Mouse (Mus musculus) kidney, postnatal 0 days (tissue): ENCODE measurements around the gene Gm49373. TPM values are rescaled to one million over a fixed set of nuclear protein-coding genes. Genes with fewer than 3 reads are reported as not detected.

ENCODE experiments used
- ATAC-seq: fragments of 200-750 bp; cut with Nextera tagmentation; replicated peaks from 2 replicates; pipeline ENCODE4 v1.8.0; 2017; ENCODE audit warnings: low read depth, moderate number of reproducible peaks, moderate TSS enrichment, moderate library complexity; ENCODE audit not compliant: low FRiP score
- DNase-seq: peaks from one replicate; pipeline ENCODE4 v3.0.0-alpha.2; 2016; ENCODE audit warnings: low spot score
- H3K27ac ChIP-seq: fragments of 300-500 bp; sonication (generic); 2 replicates; pipeline ENCODE4 v1.5.1; 2014; ENCODE audit warnings: mild to moderate bottlenecking
- H3K27me3 ChIP-seq: fragments of 300-500 bp; sonication (generic); 2 replicates; pipeline ENCODE4 v1.6.1; 2014; ENCODE audit warnings: low read length, mixed read lengths; ENCODE audit not compliant: insufficient read depth
- H3K36me3 ChIP-seq: fragments of 300-500 bp; sonication (generic); 2 replicates; pipeline ENCODE4 v1.6.1; 2014; ENCODE audit warnings: low read length, mixed read lengths; ENCODE audit not compliant: insufficient read depth
- H3K4me1 ChIP-seq: fragments of 300-500 bp; sonication (generic); replicated peaks from 2 replicates; pipeline ENCODE4 v1.6.1; 2014; ENCODE audit warnings: antibody characterized with exemption, low read length, mixed read lengths; ENCODE audit not compliant: insufficient read depth
- H3K4me2 ChIP-seq: fragments of 300-500 bp; sonication (generic); 2 replicates; pipeline ENCODE4 v1.6.1; 2014; ENCODE audit warnings: mild to moderate bottlenecking, low read length, moderate library complexity, mixed read lengths
- H3K4me3 ChIP-seq: fragments of 300-500 bp; sonication (generic); replicated peaks from 2 replicates; pipeline ENCODE4 v1.5.1; 2014; ENCODE audit warnings: low read depth, low read length
- H3K9ac ChIP-seq: fragments of 300-500 bp; sonication (generic); 2 replicates; pipeline ENCODE4 v1.6.1; 2014; ENCODE audit warnings: low read depth, low read length
- H3K9me3 ChIP-seq: fragments of 300-500 bp; sonication (generic); replicated peaks from 2 replicates; pipeline ENCODE4 v1.6.1; 2016; ENCODE audit warnings: low read length, inconsistent platforms, mixed read lengths
- CTCF ChIP-seq: IDR thresholded peaks from 2 replicates; pipeline ENCODE4 v1.5.1; 2016; ENCODE audit warnings: antibody characterized with exemption, low read depth, mild to moderate bottlenecking, moderate library complexity
- WGBS: fragments of 180-500 bp; shearing (Covaris S2); extraction: QIAGEN DNeasy Blood & Tissue Kit; methylation state at CpG from one replicate; pipeline ENCODE4 v1.1.7; 2014; 5-methylcytosine and 5-hydroxymethylcytosine counted together
- polyA plus RNA-seq: library from polyadenylated mRNA; unstranded; fragments of >200 nt; fragmentation: Nextera tagmentation; extraction: Ambion mirVana; gene quantifications from 2 replicates; pipeline ENCODE4 v1.2.1, GENCODE M21; 2015

Gm49373 gene
- 0.38 and 0.62 TPM in 2 replicates for polyA plus RNA-seq

DNA sequence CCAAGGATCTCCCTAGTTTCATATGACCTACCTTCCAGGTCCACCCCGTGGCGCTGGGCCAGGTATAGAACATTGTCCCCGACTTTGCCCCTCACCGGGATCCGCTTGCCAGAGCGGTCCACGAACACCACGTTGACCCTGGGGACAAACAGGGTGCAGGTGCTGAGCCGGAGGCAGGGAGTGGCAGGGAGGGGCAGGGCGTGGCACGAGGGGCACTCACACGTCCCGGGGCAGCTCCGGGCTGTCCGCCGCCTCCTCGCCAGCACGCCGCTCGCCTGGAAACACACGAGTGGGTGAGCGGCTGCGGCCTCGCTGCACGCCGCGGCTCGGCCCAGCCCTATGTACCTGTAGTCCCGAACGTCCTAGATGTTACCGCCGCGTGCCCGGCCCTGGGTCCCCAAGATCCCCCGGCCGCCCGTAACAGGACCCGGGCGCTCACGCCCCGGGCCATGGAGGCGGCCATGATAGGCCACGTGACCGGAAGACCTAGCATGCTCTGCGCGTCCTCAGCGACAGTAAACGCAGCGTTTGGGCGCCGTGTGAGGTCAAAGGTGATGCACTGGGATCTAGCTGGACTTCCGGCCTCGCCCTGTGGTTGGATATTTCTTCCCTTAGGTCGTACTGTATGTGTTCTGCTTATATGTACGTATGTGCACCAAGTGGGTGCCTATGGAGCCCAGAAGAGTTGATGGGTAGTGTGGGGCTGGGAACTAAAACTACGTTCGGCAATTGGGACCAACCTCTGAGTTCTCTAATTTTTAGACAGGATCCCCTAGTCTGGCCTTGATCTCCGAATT, at the start of gene Gm49373, which contains the start of gene Fdx1l:
TSS of gene Gm49373 (minus strand) at position 53 of the 797 bp plus-strand sequence.
TSS of gene Fdx1l (minus strand) at position 571 of the 797 bp plus-strand sequence.
- peak within 1 kb of the TSS; percentile 95 for H3K4me2 ChIP-seq
- peak within 1 kb of the TSS; percentile 83 for H3K4me3 ChIP-seq
- 0 out of 2 replicates have a peak, but pooled peaks have one; percentile 1 for TF ChIP-seq CTCF
- H3K9ac ChIP-seq: peak within 1 kb of the TSS; percentile 88
- DNase-seq (peak; percentile 96), ATAC-seq (peak; percentile 92)
- no peaks in the 10 kb centered on the region for H3K9me3 ChIP-seq
- H3K27ac ChIP-seq: peak within 1 kb of the TSS; percentile 75
- H3K4me1 ChIP-seq: 0 out of 2 replicates have a peak, but pooled peaks cover 9% of the 10 kb centered on the region
- no peaks in the 10 kb centered on the region for H3K27me3 ChIP-seq
- 2% methylated on average over 57 of the region's 58 CpGs for WGBS
- peaks cover 30% of the 10 kb centered on the region for H3K36me3 ChIP-seq

DNA sequence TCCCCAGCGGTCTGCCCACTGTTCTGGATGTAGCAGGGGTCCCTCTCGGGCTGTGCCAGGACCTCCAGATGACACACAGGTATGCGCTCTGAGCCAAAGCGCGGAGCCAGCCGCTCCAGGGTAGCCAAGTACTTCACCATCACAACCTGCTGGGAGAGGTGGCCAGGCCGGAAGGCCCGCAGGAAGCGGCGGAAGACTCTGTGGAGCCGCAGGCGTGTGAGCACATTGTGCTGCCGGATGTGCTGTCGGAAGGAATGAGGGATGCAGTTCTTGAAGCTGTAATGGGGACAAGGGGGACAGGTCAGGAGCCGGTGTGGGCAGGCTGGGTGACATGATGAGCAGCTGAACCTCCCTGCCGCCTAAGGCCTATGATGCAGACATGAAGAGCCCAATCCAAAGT, 48.6 kb upstream of the Gm49373 start:
- 95% methylated on average over 16 of the region's 16 CpGs for WGBS
- no peak overlapping the region for H3K27ac ChIP-seq
- no peaks in the 10 kb centered on the region for H3K4me1 ChIP-seq
- no peak overlapping the region for H3K9ac ChIP-seq
- H3K4me3 ChIP-seq: no peak overlapping the region
- H3K36me3 ChIP-seq: peaks cover 31% of the 10 kb centered on the region
- TF ChIP-seq CTCF: no peak
- no peak overlapping the region for H3K4me2 ChIP-seq
- ATAC-seq (no peak), DNase-seq (no peak)
- H3K9me3 ChIP-seq: no peaks in the 10 kb centered on the region
- no peaks in the 10 kb centered on the region for H3K27me3 ChIP-seq

DNA sequence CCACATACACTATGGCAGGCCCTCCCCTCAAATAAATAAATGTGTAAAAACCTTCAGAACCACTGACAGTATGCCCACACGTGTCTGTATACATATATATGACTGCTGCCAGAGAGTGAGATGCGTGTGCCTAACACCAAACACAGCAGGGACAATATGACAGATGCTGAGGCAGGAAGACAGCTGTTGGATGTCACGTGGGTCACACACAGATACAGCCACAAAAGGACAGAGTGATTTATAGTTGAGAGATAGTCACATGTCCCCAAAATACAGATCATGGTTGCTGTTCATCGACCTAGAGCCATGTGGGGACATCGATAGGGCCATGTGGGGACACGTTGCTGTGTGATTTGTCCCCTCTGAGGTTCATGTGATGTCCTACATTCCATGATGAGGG, 44.2 kb upstream of the Gm49373 start:
- Histone ChIP-seq H3K36me3 (0 out of 2 replicates have a peak, but pooled peaks cover 15% of the 10 kb centered on the region), H3K9me3 (no peaks in the 10 kb centered on the region), H3K27ac (no peak overlapping the region), H3K9ac (no peak overlapping the region), H3K4me1 (no peaks in the 10 kb centered on the region), H3K4me2 (no peak overlapping the region), H3K27me3 (no peaks in the 10 kb centered on the region), H3K4me3 (no peak overlapping the region)
- 71% methylated on average over 6 of the region's 6 CpGs for WGBS
- TF ChIP-seq CTCF: no peak
- DNase-seq (no peak), ATAC-seq (no peak)

DNA sequence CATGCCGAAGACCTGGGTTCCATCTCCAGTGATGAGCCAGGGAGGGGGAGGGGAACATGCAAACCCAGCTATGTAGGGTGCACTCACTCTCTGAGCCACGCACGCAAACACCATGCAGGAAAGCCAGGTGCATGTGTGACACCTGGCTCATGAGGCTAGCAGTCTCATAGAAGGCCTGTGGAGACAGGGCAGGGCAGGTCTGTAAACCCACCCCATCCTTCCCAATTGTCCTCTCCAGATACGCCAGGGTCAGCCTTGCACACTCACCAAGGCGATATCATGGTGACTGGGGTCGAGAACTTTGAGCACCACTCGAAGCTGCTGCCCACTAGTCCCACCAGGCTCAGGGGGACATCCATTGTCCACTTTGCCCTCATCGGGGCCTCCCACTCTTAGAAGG, 42.2 kb upstream of the Gm49373 start:
- TF ChIP-seq CTCF: no peak
- no peak overlapping the region for H3K9ac ChIP-seq
- H3K4me1 ChIP-seq: no peaks in the 10 kb centered on the region
- H3K27ac ChIP-seq: no peak overlapping the region
- no peaks in the 10 kb centered on the region for H3K27me3 ChIP-seq
- H3K4me3 ChIP-seq: no peak overlapping the region
- H3K4me2 ChIP-seq: no peak overlapping the region
- WGBS: 93% methylated on average over 8 of the region's 8 CpGs
- ATAC-seq (no peak), DNase-seq (no peak)
- no peaks in the 10 kb centered on the region for H3K9me3 ChIP-seq
- 0 out of 2 replicates have a peak, but pooled peaks cover 1% of the 10 kb centered on the region for H3K36me3 ChIP-seq

DNA sequence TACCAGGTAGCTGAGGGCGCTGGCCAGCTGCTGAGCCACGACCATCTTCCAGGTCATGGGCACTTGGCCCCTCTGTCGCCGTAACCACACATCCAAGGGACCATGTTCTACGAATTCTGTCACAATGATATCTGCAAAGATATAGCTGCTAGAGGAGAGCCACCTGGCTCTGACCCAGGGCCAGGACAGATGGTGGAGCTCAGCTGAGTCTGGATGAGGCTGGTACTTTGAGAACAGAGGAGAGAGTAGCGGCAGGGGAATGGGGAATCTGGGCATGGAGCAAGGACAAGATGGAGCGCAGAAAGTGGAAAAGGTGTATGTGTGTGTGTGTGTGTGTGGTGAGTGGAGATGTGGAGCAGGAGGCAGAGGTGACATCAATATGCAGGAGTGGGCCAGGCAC, 41.3 kb upstream of the Gm49373 start:
- WGBS: 84% methylated on average over 7 of the region's 7 CpGs
- Histone ChIP-seq H3K9ac (no peak overlapping the region), H3K27me3 (no peaks in the 10 kb centered on the region), H3K4me2 (no peak overlapping the region), H3K36me3 (no peaks in the 10 kb centered on the region), H3K4me3 (no peak overlapping the region), H3K27ac (no peak overlapping the region), H3K9me3 (no peaks in the 10 kb centered on the region), H3K4me1 (no peaks in the 10 kb centered on the region)
- TF ChIP-seq CTCF: no peak
- ATAC-seq (no peak), DNase-seq (no peak)

DNA sequence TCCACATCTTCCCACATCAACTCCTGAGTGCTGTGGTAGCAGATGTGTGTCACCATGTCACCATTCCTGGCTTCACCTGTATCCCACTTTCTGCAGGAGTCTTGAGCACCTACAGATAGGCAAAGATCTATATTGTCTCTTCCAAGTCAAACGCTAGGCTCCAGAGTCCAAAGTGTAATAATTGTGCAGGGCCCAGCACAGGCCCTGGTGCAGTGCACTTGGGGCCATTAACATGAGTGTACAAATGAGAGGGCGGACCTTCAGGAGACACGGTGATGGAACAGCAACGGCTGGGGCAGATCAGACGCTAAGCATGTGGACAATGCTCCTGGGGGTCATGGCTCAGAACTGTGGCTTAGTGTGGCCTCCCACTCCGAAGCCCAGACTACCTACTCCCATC, 40.9 kb upstream of the Gm49373 start:
- no peak overlapping the region for H3K9ac ChIP-seq
- no peak for TF ChIP-seq CTCF
- H3K4me3 ChIP-seq: no peak overlapping the region
- H3K36me3 ChIP-seq: no peaks in the 10 kb centered on the region
- ATAC-seq (no peak), DNase-seq (no peak)
- WGBS: 77% methylated on average over 6 of the region's 6 CpGs
- H3K4me1 ChIP-seq: no peaks in the 10 kb centered on the region
- H3K27ac ChIP-seq: no peak overlapping the region
- no peaks in the 10 kb centered on the region for H3K9me3 ChIP-seq
- H3K4me2 ChIP-seq: no peak overlapping the region
- H3K27me3 ChIP-seq: no peaks in the 10 kb centered on the region
